Mouse (Mus musculus) ZHBTc4 (cell line): ENCODE measurements around the gene Sufu.

Experiments used
- DNase-seq: peaks from one replicate; pipeline ENCODE4 v3.0.0-alpha.2; 2011; ENCODE audit warnings: low read depth, low spot score

Sufu gene

DNA sequence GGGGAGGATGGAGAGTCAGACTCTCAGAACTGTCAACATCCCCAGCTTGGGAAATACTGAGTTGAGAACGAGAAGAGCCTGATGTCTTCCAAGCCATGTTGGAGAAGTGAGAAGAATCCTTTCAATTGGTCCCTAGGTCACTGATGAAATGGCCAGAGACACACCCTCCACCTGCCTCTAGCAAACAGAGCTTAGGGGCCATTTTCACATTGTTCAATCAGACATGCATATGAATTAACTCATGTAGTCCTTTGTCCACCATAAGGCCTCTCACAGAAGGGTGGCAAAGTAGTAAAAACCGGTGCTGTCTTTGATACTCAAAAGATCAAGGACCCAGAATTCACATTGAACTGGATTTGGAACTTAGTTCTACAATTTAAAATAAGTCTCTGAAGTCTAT lies 100.5 kb downstream of the Sufu start:
- DNase-seq = peak; percentile 80

DNA sequence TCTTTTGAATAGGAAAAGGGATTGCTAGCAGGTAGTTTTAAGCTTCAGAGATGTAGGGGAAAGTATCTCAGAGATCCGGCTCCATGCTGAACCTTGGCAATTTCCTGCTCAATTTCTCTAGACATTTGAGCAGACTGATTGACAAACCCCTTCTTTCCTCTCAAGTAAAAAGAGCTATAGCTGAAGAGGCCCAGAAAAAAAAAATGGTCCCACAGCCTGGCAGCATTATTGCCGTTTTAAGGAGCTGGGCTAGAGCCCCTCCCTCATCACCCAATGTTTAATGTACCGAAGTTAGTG lies 102.8 kb downstream of the Sufu start:
- no peak for DNase-seq

DNA sequence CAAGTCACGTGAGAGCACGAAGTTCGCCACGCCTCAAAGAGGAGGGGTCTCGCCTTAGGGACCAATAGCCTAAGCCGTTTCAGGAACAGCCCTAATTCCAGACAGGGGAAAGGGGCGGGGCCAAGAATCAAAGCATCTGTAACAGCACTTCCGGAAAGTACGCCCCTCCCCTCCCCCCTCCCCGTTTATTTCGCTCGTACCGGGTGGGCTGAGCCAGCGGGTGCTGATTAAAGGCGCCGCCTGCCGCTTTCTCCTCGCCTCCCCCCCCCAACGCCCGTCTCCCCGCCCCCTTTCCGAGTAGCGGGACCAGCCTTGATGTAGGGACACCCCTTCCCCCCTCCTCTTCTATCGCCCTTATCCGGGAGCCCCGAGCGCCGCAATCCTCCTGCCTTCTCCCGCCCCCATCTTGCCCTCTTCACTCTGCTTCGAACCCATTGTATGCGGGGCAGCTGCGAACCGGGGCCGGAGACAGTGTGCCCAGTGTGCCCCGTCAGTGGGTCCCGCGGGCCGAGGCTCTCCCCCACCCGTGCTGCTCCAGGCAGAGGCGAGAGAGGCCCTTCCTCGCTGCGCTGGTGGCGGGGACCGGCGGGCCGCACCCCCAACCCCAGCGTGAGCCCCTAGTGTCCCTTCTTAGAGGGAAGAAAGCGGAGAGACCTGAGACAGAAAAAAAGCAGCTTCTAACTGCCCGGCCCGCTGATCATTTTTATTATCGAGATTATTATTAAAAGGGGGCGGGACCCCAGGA lies 103.3 kb downstream of the Sufu start:
- DNase-seq = peak; percentile 100

DNA sequence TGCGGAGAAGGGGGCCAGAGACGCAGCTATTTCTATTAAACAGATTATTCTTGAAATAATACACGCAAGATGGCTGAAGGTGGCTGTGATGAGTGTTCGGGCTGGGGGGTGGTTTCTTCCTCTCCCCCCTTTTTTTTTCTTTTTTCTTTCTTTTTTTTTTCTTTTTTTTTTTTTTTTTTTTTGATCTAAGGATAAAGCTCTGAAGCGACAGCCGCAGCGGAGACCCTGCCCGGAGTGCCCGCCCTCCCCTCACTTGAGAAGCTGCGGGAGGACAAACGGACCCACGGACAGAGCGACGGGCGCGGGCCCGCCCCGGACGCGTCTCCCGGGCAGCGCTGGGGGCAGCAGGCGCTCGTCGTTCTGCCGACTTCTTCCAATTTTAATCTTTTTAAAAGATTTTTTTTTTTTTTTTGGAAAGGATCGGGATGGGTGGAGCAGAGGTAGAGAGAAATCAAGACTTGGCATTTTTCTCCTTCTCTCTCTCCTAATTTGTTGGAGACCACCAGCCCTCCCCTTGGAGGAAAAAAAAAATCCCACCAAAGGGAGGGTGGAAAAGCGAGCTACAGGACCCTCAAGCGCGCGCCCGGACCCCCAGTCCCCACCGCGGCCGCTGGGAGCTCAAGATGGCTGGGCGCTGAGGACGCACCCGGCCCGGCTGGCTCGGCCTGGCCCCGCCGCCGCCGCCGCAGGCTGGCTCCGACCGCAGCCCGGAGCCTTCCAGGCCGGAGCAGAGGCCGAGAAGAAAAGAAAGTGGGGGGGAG lies 104.1 kb downstream of the Sufu start:
- DNase-seq = no peak

DNA sequence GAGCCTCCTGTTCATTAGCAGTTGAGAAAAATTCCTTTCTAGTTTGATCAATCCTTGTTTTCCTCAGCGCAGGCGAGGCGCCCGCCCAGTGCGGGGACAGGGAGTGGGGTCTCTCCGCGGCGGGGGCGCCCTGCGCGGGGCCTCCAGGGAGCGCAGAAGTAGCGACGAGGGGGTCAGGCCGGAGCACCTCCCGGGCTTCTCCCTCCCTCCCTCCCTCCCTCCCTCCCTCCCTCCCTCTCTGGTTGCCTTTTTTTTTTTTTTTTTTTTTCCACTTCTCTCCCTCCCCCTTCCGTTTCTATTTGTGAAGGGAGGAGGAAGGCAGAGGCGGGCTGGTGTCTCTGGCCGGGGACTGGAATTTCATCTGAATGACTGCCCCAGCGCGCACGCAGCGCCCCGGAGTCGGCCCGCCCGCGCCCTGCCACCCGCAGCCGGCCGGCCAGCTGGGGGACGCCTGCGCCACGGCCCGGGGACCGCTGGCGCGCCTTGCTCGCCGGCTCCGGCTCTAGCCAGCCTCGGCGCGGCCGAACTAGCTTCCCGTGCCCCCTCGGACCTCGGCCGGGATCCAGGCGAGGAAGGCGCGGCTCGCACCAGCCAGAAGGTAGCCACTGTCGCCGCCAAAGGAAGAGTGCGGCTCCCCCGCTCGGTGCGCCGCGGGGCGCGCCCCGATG lies 104.8 kb downstream of the Sufu start, which contains the start of gene Trim8:
TSS of gene Trim8 (plus strand) at position 302 of the 668 bp plus-strand sequence.
- DNase-seq = peak; percentile 88

DNA sequence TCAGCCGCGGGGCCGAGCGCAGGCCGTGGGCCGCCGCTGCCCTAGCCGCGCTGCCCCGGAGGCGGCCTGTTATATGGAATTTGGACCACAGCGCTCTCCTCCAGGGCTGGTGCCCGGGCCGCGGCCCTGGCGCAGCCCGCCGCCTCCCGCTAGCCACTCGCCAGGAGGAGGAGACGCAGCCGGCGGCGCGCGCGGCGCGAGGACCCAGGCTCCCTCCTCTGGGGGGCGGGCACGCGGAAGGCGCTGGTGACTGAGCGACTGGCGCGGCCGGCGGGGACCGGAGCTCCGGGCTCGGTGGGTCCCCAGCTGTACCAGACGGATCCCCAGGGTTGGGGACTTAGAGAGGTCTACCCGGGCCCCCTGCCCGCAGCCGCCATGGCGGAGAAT lies 105.4 kb downstream of the Sufu start:
- DNase-seq = peak; percentile 74

- DNase-seq = peak; percentile 89
Measured at GRCm38 (mm10) chr19:46502471-46503166, 105.9 kb downstream of the Sufu start.

- peak; percentile 99 for DNase-seq
Measured at GRCm38 (mm10) chr19:46503351-46504084, 106.8 kb downstream of the Sufu start.

DNA sequence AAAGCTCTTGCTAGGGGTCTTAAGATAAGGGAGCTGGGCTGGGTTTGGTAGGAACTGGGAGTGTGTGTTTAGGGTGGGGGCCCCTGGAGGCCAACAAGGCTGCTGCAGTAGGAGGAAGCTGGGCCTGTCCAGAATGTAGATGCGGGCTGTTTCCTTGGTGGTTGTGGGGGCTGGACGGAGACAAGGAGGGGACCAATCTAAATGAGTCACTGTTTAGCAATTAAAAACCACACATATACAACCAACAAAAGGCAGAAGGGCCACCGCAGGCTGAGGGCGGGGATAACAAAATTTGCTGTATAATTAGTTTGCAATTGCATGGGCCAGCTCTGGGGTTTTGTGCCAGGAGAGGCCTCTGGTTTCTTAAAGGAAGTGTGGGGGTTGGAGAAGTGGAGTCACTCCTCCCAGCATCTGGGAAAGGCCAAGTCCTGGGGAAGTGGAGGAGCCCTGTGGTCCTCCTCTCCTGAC lies 107.4 kb downstream of the Sufu start:
- DNase-seq = no peak

DNA sequence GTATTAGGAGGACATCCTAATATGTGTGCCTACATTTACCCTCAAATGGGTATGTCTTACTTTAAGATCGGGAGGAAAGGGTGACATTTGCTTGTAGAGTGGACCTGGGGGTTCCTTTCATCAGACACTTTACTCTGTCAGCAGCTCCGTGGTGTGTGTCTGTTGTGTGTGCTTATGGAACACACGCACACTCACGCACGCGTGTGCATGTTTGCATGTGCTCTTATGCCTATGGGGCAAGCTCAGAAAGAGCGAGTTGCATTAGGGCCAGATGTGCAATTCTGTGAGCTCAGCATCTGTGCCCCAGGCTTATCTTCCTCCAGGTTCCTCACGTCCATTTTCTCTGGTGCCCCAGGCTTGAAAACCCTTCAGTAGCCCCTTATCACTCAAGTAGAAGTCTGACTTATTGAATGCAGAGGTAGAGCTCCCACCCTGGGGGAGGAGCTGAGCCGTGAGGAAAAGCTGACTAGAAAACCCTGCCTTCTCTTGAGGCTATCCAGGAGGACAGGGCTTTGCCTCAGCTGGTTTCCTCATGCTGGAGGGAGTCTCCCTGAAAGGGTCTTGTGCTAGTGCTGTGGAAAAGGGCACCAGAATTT lies 108.2 kb downstream of the Sufu start:
- DNase-seq = no peak

DNA sequence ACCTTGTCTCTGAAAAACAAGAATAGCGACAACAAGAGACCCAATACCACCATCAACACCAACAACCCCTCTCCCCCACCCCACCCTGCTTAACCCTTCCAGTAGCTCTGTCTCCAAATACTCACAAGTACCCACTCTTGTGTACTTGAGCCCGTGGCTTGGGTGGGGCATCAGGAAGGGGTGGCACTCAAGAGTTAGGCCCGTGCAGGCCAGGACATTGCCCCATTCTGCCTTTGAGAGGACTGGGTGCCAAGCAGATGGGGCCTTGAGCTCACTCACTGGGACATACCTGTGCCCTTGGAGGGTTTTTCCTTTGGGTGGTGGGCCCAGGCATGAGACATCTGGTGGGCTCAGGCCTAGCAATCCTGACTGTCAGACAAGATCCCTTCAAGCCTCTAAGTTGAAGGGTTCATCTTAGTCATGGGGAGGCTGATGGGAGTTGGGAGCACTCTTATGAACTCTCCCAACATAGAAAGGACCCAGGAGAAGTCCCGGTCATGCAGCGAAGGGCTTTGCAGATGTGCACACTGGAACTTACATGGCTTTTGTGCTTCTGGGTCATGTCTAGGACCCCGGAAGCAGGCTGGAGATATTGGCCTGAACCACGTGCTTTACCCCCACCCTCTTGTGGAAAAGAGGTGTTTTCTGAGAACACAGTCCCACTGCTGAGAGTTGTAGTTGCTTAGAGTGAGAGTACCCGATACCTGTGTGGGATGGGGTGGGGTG lies 109.1 kb downstream of the Sufu start:
- no peak for DNase-seq

DNA sequence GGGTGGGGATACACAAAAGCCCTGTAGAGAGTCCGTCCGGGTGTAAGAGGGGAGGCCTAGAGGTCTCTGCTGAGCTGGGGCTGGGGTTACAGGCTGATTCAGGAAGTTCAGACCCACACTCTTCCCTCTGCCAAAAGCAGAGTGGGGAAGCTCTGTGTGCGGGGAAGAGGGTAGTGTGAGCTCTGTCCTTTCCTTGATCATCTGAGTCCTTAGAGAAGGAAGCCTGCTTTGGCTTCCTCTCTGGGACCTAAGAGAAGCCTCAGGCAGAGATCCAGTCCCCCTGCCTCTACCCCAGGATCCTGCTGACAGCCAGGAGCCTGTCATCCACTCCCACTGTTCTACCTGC lies 109.6 kb downstream of the Sufu start:
- DNase-seq = no peak

DNA sequence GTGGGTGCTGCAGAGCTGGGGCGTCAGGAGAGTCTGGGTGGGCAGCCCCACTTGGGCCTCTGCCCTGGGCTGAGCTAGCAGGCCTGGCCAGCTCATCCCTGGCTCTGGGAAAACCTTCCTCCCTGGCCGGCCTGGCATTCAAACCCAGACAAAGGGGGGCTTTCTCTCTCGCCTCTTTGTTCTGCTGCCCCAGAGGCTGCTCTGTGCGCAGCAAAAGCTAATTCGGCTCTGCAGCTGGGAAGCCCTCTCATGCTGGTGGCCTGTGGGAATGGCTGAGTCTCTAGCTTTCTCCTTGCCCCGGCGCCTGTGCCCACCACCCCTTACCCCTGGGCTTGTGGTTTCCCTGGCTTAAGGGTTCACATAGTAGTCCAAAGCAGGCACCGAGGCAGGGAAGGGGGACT lies 110.5 kb downstream of the Sufu start:
- DNase-seq = no peak

DNA sequence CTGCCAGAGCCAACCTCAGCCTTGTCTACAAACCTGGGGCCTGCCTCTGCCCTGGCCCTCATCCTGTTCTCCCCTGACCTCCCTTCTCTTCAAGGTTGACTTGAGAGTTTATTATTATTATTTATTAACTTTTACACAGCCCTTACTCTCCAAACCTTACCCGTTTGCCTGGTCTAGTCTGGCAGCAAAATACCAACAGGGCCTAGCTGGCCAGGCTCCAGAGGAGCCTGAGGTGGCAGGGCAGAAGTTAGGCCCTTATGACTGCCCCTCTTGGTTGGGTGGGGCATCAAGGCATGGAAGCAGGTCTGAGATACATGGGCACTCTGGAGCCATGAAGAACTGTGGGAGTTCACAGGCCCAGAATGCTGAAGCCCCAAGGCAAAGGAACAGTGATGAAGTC lies 111.1 kb downstream of the Sufu start:
- no peak for DNase-seq

DNA sequence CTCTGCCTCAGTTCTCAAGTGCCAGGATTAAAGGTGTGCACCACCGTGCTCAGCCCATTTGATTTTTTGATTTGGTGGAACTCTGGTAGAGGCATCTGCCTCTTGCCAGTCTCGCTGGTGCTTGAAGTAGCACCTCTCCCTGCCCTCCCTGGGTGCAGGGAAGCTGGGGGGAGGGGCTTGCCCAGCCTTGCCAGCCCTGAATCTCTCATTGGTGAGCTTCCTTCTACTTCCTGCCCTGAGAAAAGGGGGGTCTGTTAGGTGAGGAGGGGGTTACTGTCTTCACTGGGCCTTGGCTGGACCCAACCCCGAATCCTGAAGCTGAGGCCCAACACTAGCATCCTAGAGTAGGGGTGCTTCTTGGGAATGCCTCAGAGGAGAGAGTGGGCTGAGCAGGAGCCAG lies 112.0 kb downstream of the Sufu start:
- DNase-seq = no peak

DNA sequence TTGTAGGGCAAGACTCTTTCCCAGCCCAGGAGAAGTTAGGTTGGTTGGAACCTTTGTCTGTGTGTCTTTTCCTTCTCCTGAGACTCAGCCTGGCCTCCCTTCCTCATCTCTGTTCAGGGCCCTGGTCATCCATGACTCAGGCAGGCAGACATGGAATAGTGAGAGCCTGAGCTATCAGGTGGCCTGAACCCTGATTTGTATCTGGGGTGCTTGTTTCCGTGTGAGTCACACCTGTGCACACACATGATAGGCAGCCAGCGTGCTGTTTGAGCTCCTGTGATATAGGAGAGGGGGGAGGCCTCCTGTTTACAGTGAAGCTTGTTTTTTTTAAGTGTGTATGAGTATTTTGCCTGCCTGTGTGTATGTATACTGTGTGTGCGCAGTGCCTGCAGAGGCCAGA lies 112.5 kb downstream of the Sufu start:
- DNase-seq = no peak

GRCm38 (mm10) chr19:46509736-46510135 lies 113.0 kb downstream of the Sufu start:
- no peak for DNase-seq

GRCm38 (mm10) chr19:46510401-46510800 lies 113.7 kb downstream of the Sufu start:
- no peak for DNase-seq

GRCm38 (mm10) chr19:46510824-46511223 lies 114.1 kb downstream of the Sufu start:
- peak; percentile 93 for DNase-seq

DNA sequence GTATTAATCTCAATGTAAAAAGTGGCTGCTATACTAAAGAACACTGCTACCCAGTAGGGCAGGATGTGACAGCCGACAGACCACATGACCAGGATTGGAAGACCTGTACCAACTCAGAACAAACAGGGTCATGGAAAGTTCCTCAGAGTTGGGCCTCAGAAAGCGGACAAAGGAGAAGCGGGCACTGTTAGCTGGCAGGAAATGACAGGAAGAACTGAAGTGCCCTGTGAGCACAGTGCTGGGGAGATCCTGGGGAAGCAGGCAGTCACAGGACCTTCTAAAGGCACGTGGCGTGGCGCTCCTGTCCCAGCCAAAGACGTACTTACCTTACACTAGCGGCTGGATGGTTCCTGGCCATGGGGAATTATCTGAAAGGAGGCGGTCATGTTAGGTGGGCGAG lies 114.6 kb downstream of the Sufu start:
- no peak for DNase-seq
